Mouse (Mus musculus): ENCODE data around the gene Plekhg6.

DNA sequence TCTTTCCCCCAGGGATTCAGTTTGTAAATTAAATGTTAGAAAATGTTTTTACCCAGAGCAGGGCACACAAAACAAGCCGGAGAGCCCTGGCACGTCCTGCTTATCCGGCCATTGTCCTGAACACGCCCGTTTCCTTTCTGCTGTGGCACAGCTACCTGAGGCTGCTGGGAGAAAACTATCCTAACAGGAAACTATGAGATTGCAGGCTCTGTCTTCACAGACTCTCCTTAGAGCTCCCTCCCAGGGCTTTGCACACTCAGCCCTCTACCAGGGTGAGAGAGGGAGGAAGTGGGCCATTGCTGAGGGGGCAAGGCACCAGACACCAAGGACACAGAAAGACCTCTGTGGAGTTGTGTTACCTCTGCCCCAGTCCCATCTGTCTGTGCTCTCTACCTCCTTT, 40.3 kb downstream of the Plekhg6 start:
- no peak for TF ChIP-seq MAFK (IDR thresholded peaks at IDR 0.05; ENCODE audit: insufficient read depth, low read depth, low read length)
- TF ChIP-seq CHD2 (IDR thresholded peaks at IDR 0.05; ENCODE audit: low read depth, low read length): no peak
- no peak for TF ChIP-seq HCFC1 (IDR thresholded peaks at IDR 0.05; ENCODE audit: borderline replicate concordance, insufficient read depth, low read length)
- no peak for TF ChIP-seq ZC3H11A (IDR thresholded peaks at IDR 0.05; ENCODE audit: borderline replicate concordance, low read depth, low read length)

All from ES-E14 (cell line).